Mouse (Mus musculus): ENCODE measurements at regions not wholly inside any gene's neighbourhood (a gene's known extent, or its start where the extent isn't known, plus 50 kb on each side); places are given as distances from the start of the nearest gene placed in this dataset.
"Not testable (repeated sequence)": the region's sequence is repeated elsewhere in the genome, so short reads cannot be mapped to it uniquely, and the experiment has no call there.

DNA sequence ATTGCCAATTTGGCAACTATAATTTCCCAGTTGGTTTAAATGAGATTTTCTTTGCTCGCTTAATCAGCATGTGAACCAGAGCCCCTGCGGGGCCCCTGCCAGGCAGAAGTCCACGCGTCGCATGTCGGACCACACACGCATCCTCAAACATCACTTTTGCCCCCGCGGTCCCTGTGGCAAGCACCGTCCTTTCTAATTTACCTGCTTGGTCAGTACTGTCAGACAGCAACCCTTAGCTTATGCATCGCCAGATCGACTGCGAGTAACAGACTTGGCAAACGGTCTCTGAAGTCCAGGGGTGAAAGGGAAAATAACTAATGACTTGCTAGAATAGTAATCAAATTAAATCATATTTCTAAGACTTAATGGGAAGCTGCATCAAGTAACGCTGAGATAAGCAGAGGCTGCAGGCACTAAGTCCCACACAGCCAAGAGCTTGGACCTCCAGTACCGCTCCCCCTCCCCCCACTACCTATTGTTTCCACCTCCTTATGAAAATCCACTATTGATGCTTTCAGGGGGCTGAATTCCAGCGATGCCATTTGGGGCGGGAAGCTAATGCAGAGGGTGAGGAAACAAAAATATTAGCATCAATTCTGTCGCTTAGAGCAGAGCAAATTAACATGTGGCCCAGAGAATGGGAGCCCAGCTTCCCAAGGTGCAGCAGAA, 142.0 kb upstream of the Cntnap4 start:
- DNase-seq (ENCODE audit: low spot score in 2 of 2): peak; percentile 2 to 3

DNA sequence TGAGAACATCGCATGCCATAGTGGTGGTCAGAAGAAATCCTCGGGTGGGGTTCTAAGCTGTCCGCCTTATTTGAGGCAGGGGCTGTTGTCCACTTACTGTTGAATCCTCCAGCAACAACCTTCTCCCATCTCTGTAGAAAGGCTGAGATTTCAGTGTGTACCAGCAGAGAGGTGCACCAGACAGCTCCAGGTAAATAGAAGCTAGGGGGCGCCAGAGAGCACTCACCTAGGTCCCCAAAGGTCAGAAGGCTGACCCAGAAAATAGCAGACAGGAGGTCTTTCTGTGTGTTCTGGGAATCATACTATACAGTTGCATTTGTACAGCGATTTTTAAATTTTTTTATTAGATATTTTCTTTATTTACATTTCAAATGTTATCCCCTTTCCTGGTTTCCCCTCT, 157.9 kb upstream of the Cntnap4 start:
- DNase-seq (ENCODE audit: low spot score in 2 of 2): no peak

- peak; percentile 11 to 13 for DNase-seq (ENCODE audit: low spot score in 2 of 2)
Measured at GRCm38 (mm10) chr8:112411213-112411612, 158.6 kb upstream of the Cntnap4 start.

- no peak for DNase-seq (ENCODE audit: low spot score in 2 of 2)
Measured at GRCm38 (mm10) chr8:112408211-112408735, 161.6 kb upstream of the Cntnap4 start.

GRCm38 (mm10) chr8:112404087-112404486, 165.8 kb upstream of the Cntnap4 start:
- DNase-seq (ENCODE audit: low spot score in 2 of 2): no peak

DNA sequence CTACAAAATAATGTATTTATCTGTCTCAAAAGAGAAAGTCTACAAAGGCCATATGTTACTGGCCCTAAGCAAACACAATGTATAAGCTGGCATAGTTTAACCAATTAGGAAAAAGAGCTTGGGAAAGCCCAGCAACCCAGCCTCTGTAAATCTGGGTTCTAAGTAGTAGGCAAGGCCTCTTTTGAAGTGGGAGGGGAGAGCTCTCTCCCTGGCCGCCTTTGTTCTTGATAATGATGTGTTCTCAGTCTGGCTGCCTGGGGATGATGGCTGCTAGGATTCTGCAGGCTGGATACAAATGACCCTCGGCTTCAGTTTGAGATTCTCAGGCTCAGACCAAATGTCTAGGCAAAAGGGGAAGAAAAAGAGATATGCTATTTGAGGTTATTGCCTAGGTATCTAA, 172.4 kb upstream of the Cntnap4 start:
- no peak for DNase-seq (ENCODE audit: low spot score in 2 of 2)

- DNase-seq (ENCODE audit: low spot score in 2 of 2): no peak
Measured at GRCm38 (mm10) chr8:112390108-112390507, 179.7 kb upstream of the Cntnap4 start.

DNA sequence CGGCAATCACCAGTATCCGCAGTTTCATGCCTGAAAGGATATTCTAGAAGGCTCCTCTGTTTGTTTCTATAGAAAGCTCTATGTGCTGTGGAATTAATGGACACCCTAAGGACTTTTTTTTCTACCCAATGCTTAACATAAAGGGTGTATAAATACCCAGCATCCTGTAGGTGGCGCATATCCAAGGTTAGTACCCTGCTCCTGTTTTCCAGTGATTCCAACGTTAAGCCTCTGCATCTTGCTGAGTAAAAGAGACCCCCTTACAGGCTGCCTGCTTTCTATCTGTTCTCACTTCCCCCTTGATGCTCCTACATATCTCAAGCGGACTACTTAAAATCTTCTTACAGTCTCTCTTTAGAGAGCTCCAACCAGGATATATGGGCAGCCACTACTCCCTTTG, 221.5 kb upstream of the Cntnap4 start:
- DNase-seq (ENCODE audit: low spot score in 2 of 2): peak in 1 of 2 experiments; percentile 5

GRCm38 (mm10) chr8:112333171-112333570, 236.7 kb upstream of the Cntnap4 start:
- no peak for DNase-seq (ENCODE audit: low spot score in 2 of 2)

DNA sequence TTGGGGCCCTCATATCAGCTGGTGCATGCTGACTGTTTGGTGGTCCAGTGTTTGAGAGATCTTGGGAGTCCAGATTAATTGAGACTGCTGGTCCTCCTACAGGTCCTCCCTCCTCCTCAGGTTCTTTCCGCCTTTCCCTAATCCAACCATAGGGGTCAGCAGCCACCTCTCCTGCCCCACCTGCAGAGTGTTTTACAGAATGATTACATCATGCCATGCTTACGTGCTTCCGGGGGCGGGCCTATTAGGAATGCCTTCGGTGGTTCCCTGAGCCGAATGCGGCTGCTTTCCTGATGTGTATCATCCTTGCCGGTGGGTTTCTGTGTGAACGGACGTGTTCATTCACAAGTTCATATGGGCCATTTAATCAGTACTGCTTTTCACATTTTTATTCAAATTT, 237.8 kb upstream of the Cntnap4 start:
- DNase-seq (ENCODE audit: low spot score in 2 of 2): no peak

DNA sequence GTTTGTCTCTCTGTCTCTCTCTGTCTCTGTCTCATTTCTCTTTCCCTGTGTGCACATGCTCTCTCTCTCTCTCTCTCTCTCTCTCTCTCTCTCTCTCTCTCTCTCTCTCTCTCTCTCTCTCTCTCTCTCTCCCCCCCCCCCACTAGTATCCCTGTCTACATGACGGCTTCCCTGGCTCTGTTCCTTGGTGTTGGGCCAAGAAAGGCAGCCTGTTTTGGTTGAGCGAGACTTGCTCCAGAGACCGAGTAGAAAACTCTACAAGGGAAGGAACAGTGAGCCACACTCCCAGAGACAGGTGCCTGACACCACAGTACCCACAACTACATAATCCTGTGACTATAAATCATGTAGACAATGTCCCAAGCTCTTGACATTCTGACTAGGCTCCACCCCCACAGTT, 260.0 kb upstream of the Cntnap4 start:
- no peak for DNase-seq (ENCODE audit: low spot score in 2 of 2)

- no peak for DNase-seq (ENCODE audit: low spot score in 2 of 2)
Measured at GRCm38 (mm10) chr8:112308354-112308753, 261.5 kb upstream of the Cntnap4 start.

DNA sequence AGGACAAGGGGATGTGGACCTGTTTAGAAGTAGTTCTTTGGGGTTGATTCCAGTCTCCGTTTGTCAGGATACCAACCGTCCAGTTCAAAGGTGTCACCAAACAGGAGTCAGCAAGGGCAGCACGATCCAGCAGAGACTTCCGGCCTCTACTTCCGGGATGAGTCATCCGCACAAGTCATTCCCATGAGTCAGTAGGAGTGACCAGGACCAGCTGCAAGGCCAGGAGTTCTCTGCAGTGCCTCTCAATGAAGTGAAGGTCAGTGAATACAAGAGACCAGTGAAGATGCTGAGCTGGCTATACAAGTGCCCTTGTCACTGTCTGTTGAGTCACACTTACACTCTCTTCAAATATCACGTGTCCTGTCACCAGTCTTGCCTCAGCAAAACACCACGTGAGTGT, 272.8 kb upstream of the Cntnap4 start:
- DNase-seq (ENCODE audit: low spot score in 2 of 2): no peak

GRCm38 (mm10) chr8:112283316-112283715, 268.5 kb upstream of the Gm6793 start:
- no peak for DNase-seq (ENCODE audit: low spot score in 2 of 2)

- no peak for DNase-seq (ENCODE audit: low spot score in 2 of 2)
Measured at GRCm38 (mm10) chr8:112269598-112269997, 254.8 kb upstream of the Gm6793 start.

- DNase-seq (ENCODE audit: low spot score in 2 of 2): no peak
Measured at GRCm38 (mm10) chr8:112269214-112269566, 254.4 kb upstream of the Gm6793 start.

GRCm38 (mm10) chr8:112268544-112269213, 253.8 kb upstream of the Gm6793 start:
- DNase-seq (ENCODE audit: low spot score in 2 of 2): peak; percentile 42 to 80

DNA sequence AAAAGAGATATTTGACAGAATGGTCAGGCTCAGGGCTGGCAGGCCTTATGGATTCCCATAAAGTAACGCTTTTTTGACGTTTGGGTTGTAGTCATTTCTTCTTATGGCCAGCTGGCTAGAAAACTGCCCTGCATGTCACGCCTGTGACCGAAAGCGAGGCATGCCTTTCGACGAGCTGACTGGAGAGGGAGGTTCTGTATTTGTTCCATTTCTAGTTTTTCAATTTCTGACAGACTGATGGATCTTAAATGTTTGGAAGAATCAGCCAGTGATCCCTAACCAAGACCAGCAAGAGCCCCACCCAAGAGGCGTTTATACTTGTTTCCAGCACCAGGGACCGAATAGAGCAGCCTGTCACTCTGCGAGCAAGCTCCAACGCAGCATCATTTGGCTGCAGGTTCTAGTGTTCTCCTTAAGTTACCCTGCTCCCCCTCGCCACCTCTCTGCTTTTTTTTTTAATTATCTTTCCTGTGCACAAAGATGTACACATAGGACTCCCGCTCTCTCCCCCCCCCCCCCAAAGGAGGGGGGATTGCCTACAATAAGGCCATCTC, 243.2 kb upstream of the Gm6793 start:
- DNase-seq (ENCODE audit: low spot score in 2 of 2): peak in 1 of 2 experiments; percentile 14

DNA sequence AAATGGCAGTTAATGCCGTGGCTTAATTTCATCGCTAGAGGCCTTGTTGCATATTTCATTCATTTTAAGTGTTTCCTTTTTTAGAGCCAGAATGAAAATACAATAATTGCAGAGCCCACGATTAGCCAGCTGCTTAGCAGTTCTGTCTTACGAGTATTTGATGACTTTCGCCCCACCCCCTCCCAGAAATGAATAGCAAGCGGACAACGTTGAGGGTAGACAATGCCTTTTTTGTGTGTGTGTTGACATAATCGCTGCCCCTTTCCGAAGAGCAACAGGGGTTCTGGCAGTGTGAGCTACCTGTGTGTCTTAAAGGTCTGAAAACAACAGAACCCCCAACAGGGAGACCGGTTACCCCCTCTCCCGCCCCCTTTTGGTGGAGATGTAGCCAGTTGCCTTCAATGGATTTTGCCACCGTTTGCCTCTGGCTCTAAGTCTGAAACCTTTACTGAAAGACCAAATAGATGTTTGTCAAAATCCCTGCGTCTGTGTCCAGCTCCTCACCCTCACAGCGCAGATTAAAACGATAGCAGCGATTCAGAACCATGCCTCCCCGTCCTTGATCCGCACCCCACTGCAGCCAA, 242.6 kb upstream of the Gm6793 start:
- DNase-seq (ENCODE audit: low spot score in 2 of 2): peak in 1 of 2 experiments; percentile 21

DNA sequence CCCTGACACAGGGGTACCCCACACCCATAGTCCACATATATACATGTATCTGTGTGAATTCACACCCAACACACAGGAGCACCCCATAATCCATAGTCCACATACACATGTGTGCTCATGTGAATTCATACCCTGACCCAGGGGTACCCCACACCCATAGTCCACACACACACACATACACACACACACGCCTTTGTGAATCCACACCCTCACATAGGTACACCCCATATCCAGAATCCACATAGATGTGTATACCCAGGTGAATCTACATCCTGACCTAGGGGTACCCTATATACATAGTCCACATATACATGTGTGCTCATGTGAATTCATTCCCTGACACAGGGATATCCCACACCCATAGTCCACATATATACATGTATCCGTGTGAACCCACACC, 231.8 kb upstream of the Gm6793 start:
- DNase-seq (ENCODE audit: low spot score in 2 of 2): not testable (repeated sequence)

DNA sequence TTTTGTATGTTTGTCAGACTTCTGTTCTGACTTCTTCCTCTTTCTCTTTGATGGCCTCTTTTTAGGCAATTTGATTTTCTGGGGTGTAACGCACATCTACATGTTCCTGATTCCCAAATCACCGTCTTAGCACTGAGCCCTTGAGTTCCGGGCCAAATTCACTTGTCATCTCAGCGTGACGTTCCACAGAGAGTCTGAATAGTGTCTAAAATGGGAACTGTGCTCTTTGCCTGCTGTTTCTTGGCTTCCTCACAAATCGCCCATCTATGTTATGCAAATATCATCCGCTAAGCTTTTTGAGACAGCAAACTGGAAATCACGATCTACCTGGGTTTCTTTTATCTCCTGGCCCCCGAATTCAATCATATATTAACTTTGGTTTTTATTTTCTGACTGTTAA, 223.8 kb upstream of the Gm6793 start:
- no peak for DNase-seq (ENCODE audit: low spot score in 2 of 2)

DNA sequence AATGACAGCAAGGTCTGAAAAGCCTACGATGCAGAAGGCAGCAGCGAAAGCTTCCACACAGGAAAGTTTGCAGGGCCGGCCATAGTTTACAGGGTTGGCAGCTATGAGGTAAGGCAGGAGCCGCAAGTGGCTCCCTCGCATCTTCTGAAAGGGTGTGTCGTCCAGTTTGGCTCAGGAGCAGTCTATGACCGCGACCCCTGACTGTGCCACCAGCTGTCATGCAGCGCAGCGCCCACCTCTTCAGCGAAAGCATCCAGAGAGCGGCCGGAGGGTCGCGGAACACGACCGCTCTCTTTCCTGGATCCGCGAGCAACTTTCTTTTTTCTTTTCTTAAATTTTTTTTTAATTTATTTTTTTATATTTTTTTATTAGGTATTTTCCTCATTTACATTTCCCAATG, 221.9 kb upstream of the Gm6793 start:
- DNase-seq (ENCODE audit: low spot score in 2 of 2): not testable (repeated sequence)
